Mouse (Mus musculus) skeletal muscle tissue, adult 2 months (tissue): ENCODE results near the gene Arhgap30.

Experiments
- DNase-seq: peaks from one replicate; pipeline ENCODE4 v3.0.0-alpha.2; 2012; ENCODE audit warnings: low read depth, low spot score

Gene Arhgap30

DNA sequence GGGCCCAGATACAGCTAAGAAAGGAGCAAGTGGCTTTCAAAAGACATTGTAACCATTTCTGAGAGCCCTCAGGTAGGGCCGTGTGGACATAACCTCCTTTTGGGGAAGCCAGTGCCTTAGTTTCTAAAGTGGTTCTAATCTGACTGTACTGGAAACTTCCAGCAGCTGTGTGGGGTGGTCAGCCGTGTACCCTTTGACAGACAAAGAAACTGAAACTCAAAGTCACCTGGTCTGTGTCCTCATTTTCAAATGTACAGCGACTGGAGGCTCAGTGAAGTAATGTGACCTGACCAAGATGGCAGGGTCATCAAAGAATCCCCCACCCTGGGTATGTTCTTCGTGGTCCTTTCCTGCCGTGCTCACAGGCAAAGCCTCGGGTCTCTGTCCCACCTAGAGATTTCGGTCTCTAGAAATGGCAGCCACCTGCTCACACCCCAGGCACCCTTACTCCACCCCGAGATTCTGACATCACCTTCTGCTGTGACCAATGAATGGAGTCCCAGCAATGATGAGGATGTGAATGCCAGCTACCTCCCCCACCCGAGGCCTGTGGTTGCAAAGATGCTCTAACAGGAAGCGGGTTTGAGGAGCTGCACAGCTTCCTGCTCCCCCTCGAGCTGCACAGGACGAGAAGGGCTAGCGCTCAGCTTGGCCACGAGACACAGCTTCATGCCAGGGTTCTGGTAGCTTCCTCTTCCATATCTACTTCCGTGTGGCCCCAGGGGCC, at the start of gene Arhgap30:
Arhgap30 (plus strand) TSS at position 579 of the 727 bp plus-strand sequence.
- DNase-seq = peak; percentile 75

DNA sequence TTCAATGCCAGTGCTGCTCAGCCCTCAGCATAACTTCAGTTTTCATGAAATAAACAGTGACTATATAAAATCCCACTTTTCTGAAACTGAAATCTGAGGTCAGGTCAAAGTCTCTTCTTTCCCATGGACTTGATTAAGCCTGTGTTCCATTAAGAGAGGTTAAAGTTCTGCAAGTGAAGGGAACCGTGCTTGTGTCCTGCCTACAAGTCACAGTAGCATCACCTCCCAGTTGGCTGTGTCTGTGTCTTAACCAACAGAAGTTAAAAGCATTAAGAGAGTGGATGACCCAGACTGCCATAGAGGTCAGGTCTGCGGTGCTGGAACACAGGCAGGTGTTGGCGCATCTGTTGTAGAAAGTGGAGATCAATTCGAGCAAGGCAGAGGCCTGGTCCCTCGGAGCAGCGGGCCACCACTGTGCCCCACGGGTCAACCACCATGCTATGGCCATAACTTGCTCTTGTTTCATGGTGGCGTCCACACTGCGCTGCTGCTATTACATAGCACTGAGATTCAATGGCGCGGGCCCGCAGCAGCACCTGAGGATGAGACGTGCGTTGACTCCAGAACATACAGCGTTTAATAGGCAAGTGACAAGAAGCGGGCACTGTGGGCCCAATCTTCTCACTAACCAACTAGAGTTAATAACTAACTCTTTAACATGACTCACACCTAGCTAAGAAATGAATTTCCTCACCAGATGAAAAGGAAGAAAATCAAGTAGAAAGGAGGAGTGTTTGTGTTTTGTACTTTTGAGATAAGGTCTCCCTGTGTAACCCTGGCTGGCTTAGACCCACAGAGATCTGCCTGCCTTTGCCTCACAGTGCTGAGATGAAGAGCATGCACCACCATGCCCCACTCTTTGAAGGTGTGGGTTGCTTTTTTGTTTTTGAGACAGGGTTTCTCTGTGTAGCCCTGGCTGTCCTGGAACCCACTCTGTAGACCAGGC, 46.2 kb upstream of the Arhgap30 start:
- DNase-seq = no peak

DNA sequence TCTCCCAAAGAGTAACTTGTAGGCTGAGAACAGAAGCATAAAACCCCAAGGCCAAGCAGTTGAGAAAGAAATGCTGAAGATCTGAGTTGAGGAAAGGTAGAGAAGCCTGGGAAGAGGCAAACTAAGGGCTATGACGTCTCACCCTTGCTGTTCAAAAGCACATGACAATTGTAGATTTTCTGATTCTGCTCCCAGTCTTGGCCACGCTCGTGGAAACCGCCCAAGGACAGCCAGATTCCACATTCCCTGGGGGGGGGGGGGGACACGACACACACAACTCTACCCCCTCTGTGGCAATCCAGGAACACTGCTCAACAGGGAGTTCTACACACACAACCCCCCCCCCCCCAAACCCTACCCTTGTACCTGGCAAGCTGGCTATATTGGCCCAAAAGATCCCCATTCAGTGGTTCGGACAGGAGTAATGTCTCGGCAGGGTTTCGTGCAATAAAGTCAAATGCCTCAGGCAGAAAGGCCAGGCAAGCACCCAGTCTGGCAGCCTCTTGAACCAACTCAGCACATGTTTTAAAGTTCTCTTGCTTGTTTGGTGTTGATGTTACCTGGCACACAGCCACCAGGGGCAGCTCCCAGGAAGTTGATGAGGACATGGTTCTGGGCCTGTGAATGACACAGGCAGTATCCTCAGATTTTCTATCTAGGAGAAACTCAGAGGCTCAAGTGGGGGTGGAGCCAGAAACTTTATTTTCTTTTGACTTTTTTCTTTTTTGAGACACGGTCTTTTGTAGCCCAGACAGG, 44.7 kb upstream of the Arhgap30 start:
- DNase-seq = no peak

DNA sequence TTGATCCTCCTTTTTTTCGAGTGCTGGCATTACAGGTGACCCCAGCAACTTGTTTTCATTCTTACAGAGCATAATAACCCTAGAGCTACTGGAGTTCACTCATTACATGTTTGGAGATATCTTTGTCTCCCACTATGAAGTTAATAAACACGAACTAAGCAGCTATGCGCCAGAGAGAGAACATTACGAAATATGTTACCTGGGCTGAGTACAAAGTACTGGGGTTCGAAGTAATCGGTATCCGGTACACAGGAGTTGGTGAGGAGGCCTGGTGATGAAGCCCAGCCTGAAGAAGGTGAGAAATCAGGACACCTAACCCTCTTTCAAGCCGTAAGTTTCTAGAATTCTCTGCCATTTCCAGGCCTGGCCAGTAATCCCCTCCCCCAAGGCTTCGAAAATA, 44.0 kb upstream of the Arhgap30 start:
- no peak for DNase-seq

DNA sequence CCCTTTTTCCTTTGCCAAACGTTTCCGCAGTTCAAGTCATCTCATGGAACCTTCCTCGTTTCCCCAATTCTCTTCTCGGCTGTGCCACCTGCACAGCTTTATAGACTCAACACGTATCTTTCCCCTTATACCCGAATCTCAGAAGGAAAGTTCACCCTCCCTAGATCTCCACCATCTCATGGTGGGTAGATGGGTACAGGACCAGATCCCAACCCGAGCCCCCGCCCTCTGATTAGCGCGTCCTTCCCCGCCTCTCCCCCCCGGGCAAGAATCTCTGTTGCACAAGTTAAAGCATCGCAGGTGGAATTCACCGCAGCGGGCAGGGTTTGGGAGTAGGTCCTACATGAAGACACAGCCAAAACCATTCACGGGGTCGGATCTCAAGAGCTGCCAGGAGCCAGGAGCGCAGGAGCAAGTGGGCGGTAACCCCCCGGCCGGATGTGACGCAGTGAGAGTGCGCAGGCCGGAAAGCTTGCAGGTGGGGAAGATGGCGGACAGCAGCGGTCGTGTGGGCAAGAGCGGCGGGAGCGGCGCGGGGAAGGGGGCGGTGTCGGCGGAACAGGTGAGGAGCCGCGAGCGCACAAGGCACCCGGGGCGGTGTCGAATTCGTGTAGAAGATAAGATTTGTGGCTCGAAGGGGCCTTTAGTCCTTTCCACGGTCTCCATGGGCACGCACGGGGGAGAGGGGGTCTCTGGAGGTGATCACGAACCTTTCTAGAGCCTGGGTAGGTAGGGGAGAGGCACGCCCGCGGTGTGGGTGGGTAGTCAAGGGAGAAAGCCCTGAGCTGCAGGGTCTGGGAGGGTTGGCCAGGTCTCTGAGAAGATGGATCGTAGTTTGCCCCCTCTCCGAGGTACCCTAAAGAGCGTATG, 43.3 kb upstream of the Arhgap30 start, which contains the start of the genes Nit1 and Pfdn2:
Nit1 (minus strand) TSS at position 422 of the 870 bp plus-strand sequence.
Pfdn2 (plus strand) TSS at position 446 of the 870 bp plus-strand sequence.
- peak; percentile 87 for DNase-seq

DNA sequence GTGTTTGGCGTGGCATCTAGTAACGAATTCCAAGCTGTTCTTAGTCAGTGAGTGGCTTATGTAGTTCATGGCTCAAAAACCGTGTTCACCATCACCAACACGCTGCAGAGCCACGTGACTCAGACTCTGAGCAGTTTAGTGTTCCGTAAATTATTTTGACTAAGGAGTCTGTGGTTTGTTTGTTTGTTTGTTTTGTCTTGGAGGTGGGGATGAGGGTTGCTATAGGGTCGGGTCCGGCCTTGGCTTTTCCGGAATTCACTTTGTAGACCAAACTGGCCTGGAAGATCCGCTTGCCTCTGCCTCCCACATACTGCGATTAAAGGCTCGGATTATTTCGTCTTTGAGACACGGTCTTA, 42.7 kb upstream of the Arhgap30 start:
- no peak for DNase-seq

DNA sequence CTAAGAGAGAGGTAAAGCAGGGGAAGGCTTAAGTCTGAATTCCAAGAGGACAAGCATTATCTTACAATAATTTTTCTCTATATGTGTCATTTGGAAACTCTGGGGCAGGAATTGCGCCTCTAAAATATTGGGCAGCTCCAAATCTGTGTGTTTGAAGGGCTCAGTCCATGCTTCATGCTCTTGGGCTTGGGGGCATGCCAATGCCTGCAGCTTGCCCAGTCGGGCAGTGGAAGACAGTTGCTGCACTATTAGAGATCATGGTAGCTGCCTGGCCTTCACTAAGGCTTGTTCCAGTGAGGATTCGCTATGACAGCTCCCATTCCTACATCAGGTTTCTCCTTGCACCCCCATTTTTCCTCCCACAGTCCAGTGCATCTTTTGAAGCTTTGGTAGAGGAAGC, 40.1 kb upstream of the Arhgap30 start:
- no peak for DNase-seq

DNA sequence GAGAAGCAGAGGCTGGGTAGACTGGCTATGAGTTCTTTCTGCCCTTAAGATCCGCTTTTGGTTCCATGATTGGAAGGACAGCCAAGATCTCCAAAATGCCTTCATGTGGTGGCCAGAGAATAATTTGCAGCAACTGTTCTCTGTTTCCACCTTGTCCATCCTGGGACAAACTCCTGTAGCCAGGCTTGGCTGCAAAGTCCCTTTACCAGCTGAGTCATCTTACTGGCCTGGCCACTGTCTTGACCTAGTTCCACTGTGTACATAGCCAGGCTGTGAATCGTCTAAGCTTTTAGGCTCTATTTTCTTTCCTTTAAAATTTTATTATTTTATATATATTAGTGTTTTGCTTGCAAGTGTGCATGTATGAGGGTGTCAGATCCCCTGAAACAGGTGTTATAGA, 39.5 kb upstream of the Arhgap30 start:
- DNase-seq = no peak

DNA sequence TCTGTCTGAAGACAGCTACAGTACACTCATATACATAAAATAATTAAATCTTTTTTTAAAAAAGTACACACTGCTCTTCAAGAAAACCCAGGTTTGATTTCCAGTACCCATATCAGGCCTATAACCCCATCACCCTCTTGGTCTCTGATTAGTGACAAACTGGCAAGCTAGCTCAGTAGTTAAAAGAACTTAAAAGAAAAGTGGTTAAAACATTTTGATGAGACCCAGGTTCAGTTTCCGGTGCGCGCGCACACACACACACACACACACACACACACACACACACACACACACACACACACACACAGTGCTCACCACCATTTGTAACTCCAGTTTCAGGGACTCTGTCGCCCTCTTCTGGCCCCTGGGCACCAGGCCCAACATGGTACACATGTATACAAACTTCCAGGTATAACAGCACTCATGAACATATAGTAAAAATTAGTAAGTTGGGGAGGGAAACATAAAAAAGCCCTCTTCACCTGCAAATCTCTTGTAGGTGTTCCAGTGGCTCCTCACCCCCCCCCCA, 32.9 kb upstream of the Arhgap30 start:
- no peak for DNase-seq

DNA sequence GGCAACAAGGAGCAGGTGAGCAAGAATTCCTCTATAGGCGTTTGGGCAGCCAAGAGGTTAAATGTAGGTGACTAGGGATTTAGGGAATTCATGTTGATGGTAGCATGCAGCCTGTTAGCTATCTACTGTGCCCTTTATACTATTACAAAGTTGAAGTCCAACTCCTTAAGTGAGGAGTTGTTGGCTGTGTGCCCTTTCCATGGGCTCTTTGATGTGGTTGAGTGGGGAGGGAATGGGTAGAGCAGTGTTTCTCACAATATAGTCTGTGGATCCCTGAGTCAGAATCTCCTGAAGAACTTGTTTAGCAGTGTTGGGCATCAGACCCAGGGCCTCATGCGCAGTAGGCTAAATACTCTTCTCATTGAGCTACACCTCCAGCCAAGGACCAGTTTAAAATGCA, 31.9 kb upstream of the Arhgap30 start:
- no peak for DNase-seq

DNA sequence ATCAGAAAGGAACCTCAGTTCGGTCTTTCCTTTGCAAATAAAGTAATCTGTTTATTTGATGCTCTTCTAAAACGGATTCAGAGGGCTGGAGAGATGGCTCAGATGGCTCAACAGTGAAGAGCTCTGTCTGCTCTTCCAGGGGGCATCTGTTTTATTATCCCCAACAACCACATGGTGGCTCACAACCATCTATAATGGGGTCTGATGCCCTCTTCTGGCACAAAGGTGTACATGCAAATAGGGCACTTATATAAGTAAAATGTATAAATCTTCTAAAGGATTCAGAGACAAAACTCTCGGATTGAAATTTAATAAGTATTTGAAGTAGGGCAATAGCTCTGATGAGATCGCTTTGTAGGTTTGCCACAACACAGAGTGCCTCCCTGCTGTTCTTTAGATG, 30.3 kb upstream of the Arhgap30 start:
- no peak for DNase-seq

DNA sequence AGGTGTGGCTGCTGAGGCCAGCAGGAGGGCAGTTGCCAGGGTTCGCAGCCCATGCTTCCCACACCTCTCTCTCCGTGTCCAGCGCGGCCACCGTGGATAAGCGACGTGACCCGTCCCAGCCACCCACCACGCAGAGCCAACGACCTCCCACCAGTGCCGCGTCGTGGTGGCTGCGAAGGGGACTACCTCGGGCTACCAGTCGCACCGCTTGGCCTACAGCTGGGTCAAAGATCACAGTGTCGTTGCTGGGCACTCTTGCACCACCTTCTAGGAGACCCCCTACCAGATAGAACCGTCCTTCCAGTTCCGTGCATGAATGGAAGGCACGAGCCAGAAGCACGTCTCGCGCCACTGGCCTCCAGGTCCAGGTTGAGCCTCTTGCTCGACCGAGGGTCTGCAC, 28.5 kb upstream of the Arhgap30 start:
- no peak for DNase-seq

DNA sequence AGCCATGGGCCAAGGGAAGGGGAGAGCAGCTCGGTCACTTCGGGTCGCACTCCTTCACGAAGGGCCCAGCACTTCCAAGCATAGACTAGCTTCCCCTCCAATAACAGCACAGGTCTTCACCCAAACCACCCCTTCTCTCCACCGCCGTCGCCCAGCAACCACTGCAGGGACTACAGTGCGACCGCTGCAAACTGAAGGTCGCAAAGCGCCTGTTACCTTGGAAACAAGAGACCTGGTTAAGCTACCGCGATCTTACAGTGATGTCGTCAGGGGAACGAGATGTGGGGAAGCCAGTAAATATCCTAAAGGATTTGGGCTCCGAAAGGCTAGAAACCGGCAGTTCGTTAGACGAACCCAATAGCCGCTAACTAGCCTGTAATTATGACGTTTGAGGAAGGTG, 28.1 kb upstream of the Arhgap30 start, which contains the start of gene Klhdc9:
Klhdc9 (minus strand) TSS at position 143 of the 400 bp plus-strand sequence.
- DNase-seq = peak; percentile 84

DNA sequence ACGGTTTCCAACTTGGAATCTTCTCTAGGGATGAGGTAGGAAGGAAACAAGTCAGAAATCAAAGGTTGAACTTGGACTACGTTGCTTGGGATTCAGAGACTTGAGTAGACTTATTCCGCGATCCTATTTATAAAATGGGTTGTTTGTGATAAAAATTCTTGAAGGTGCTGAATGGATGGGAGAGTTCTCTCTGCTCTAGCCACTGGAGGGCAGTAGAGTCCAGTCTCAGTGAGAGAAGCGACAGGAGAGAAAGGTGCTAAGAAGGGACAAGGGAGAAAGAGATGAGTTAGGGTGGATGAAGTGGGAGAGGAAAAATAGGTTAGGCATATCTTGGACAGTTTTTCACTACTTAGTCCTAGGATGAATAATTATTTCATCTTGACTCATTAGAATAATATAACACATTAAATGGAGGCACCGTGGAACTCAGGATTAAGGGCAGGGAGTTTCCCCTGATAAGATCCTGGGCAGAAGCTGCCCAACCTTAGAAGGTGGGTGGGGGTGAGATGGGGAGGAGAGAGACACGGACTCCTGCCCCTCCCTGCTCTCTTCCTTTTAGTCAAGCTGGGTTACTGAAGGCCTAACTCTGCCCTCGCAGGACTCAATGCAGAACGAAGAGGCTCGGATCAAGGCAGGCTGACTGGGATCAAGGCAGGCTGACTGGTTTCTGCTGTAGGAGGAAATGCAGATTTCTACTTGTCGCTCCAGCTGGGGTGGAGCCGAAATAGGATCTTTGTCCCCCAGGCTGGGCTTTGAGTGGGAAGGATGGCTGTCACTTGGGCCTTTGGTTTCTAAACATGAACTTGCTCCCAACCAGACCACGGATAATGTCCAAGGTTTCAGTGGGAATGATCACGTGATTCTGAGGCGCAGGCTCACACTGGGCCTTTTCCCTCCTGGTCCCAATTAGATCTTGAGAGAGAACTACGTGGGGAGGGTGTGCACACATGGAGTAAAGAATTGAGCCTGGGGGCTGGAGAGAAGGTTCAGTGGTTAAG, 27.3 kb upstream of the Arhgap30 start:
- peak; percentile 46 for DNase-seq

DNA sequence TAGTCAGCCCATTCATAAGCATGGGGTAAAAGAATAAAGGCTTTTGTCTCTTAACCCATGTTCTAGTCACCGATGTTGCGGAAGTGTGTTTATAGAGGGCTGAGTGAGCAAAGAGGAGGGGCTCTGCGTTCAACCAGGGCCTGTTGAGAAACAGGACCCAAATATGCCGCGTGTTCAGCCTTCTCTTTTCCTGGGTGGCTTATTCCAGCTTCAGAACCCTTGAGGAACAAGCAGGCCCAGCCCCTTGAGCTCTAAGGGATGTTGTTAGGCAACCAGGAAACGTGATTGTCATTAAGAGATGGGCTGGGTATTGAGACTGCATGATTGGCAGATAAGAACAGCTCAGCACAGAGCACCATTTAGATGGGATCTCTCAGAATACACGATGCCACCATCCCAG, 22.8 kb upstream of the Arhgap30 start:
- DNase-seq = no peak

DNA sequence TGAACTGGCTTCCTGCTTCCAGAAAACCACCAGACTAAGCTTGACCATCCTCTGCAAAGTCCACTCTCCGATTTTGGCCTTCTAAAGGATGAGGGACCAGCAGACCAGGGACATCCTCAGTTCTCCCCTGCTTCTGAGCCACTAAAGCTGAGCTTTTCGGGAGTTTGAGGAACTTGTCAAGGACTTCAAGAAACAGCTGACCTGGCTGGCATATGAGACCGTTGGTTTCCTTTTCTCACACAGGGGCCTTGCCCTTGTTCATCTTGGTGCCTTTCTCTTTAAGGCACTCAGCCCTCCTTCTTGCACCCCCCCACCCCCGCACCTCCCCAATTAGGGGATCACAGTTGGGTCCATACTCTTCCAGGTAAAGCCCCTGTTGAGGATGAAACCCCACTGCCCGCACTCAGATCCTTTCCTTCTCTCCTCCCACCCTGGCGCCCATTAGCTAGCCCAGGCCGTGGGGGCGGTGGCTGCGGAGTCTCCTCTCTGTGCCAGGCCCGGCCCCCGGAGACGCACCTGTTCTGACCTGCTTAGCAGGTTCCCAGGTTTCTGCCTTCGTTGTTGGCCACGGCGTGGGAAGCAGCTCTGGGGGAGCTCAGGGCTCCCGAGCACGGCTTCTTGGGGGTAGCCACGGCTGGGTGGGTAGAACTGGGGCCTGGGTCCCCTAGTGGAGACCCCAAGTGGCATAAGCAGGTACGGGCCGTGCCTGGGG, 18.8 kb upstream of the Arhgap30 start, which contains the start of gene Nectin4:
Nectin4 (plus strand) TSS at position 255 of the 712 bp plus-strand sequence.
- no peak for DNase-seq

DNA sequence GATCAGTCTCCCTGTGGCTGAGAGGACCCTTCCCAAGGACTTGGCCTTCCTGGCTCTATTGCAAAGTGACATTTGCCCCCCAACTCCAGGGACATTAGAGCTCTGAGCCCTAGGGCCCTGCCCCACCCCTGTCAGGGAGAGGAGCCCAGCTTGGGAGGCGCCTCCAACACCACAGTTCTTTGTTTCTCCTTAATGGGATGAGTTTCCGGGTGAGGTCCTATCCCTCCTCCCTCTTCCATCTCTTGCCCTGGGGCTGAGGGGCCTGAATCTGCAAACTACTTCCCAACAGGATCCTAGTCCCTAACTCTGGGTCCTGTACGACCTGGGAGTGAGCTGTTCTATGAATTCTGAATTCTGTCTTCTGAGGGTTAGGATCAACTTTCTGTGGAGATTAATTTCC, 15.9 kb upstream of the Arhgap30 start:
- no peak for DNase-seq

DNA sequence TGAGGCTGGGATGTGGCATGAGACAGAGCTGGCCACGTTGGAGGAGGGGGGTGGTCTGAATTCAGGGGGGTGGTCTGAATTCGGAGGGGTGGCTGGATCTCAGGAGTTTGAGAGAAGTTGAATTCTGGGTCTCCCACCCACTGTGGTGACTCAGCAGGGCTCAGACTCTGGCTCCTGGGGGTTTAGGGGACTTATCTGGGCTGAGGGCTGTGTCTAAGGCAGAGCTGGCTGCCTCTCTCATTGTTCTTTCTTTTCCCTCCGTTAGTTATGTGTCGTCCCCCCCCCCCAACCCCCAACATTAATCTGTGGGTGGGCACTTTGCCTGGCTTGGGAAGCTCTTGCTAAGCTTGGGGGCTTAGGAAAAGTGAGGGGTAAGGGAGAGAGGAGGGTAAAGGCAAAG, 14.8 kb upstream of the Arhgap30 start:
- no peak for DNase-seq

DNA sequence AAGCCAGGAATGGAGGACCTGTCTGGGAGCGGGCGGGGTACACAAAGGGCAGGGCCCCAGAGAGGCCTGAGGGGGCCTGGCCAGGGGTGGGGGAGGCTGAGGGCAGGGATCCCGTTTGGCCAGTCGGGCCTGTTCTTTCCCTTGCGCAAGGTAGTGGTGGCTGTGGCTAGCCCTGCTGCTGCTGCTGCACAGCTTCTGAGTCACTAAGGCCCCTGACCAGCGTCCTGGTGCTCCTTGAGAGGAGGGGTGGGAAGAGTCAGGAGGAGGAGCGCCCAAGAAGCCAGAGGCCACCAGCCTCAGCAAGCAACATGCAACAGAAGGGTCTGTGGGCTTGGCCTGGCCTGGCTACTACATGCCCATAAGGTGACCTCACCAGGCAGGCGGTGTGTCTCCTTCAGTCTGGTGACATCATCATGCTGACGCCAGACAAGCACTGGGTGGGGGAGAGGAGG, 13.1 kb upstream of the Arhgap30 start:
- DNase-seq = no peak
